Mouse (Mus musculus) CD4-positive, CD25-positive, alpha-beta regulatory T cell, adult 2 months (primary cell): ENCODE measurements around the gene Aspa.

ENCODE experiments used
- DNase-seq: peaks from one replicate; pipeline ENCODE4 v3.0.0-alpha.2; 2012; ENCODE audit warnings: low read depth, low spot score

Aspa gene

DNA sequence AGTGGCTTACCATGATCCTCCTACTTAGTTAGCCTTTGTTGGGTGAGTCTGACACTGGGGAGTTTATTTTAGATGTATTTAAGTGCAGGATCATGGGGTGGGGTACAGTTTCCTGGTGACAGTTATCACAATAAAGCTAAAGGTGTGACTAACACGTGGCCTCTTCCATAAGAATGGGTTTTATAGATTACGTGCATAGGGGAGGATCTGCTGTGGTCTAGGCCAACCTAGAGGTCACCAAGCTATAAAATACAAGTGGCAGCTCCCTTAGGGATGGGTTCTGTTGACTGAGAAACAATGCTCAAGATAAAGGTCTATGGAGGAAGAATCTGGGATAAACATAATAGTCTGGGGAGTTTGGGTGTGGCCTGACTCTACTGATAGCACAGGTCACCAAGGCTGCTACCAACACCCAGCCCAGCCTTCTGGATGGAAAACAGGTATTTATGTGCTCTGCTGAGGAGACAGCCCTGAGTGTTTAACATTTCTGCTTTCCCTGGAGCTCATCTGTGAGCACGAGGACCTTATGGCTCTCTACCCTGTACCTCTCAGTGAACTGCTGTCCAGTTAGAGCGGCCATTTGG lies 71.9 kb downstream of the Aspa start:
- no peak for DNase-seq
